Mouse (Mus musculus) embryonic fibroblast, embryonic 13.5 days (primary cell): ENCODE measurements around the gene Slc45a3.

Experiments
- CTCF ChIP-seq: IDR thresholded peaks from 2 replicates; pipeline ENCODE4 v1.5.1; 2011; ENCODE audit warnings: mild to moderate bottlenecking, control low read depth, low read length, moderate library complexity, borderline replicate concordance; ENCODE audit not compliant: insufficient read depth
- POLR2A ChIP-seq: IDR thresholded peaks from 2 replicates; pipeline ENCODE4 v1.6.1; 2011; ENCODE audit warnings: low read depth, mild to moderate bottlenecking, control low read depth, low read length, moderate library complexity

DNA sequence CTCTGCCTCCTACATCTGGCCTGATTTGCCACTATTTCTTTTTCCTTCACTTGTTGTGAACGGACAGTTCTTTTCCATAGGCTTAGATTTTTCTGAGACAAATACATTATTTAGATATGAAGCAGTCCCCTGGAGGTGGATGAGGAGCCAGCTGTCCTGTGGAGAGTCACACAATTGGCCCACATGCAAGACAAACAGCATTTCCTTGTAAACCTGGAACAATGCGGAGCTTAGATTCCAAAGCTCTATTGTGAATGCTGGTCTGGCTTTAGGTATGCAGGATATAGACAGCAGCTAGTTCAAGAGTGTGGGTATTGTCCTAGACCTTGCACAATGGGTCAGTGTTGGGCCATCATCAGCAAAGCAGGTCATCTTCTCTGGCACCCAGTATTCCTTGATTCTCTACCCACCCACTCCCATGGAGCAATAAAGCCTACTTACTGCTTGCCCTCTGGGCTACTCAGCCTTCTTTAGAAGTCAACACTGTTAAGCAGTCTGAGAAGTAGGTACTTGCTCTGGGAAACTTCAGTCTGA, 22.0 kb upstream of the Slc45a3 start:
- TF ChIP-seq CTCF (no peak), POLR2A (no peak)
